Mouse (Mus musculus) heart, embryonic 14.5 days (tissue): ENCODE measurements at regions not wholly inside any gene's neighbourhood (a gene's known extent, or its start where the extent isn't known, plus 50 kb on each side); places are given as distances from the start of the nearest gene placed in this dataset.

Experiments
- ATAC-seq: fragments of 200-750 bp; cut with Nextera tagmentation; 2 replicates; pipeline ENCODE4 v1.8.0; 2017; ENCODE audit warnings: low read depth, moderate TSS enrichment; ENCODE audit not compliant: insufficient number of reproducible peaks, insufficient read depth, low FRiP score
- H3K27ac ChIP-seq, 2 experiments: fragments of 200-500 bp in 1 of 2; fragments of 300-500 bp in 1 of 2; sonication (generic) in 1 of 2; replicated peaks in 1 of 2; 2 replicates each; pipeline ENCODE4 v1.5.1; 2012 to 2014; ENCODE audit warnings: low read depth in 2 of 2, low read length in 2 of 2, control low read depth in 1 of 2, mild to moderate bottlenecking in 1 of 2, mixed read lengths in 1 of 2; ENCODE audit not compliant: control insufficient read depth in 1 of 2, insufficient read depth in 1 of 2
- H3K27me3 ChIP-seq: fragments of 300-500 bp; sonication (generic); 2 replicates; pipeline ENCODE4 v1.6.1; 2014; ENCODE audit warnings: mild to moderate bottlenecking, low read length, control low read depth; ENCODE audit not compliant: control insufficient read depth, insufficient read depth
- H3K36me3 ChIP-seq: fragments of 300-500 bp; sonication (generic); 2 replicates; pipeline ENCODE4 v1.6.1; 2014; ENCODE audit warnings: mild to moderate bottlenecking, control low read depth, low read length, mixed read lengths; ENCODE audit not compliant: control insufficient read depth, insufficient read depth
- H3K4me1 ChIP-seq, 2 experiments: fragments of 200-500 bp in 1 of 2; fragments of 300-500 bp in 1 of 2; sonication (generic) in 1 of 2; 2 replicates each; pipeline ENCODE4 v1.6.1; 2012 to 2014; ENCODE audit warnings: low read length in 2 of 2, control low read depth in 1 of 2, mixed read lengths in 1 of 2; ENCODE audit not compliant: control insufficient read depth in 2 of 2, insufficient read depth in 2 of 2
- H3K4me2 ChIP-seq: fragments of 300-500 bp; sonication (generic); 2 replicates; pipeline ENCODE4 v1.6.1; 2014; ENCODE audit warnings: mild to moderate bottlenecking, low read length
- H3K4me3 ChIP-seq, 2 experiments: fragments of 200-500 bp in 1 of 2; fragments of 300-500 bp in 1 of 2; sonication (generic) in 1 of 2; 2 replicates each; pipeline ENCODE4 v1.5.1; 2012 to 2014; ENCODE audit warnings: low read length in 2 of 2, mild to moderate bottlenecking in 2 of 2, control low read depth in 1 of 2, low read depth in 1 of 2, moderate library complexity in 1 of 2; ENCODE audit not compliant: control insufficient read depth in 1 of 2, insufficient read depth in 1 of 2
- H3K9ac ChIP-seq: fragments of 300-500 bp; sonication (generic); 2 replicates; pipeline ENCODE4 v1.6.1; 2014; ENCODE audit warnings: mild to moderate bottlenecking, low read length
- H3K9me3 ChIP-seq: fragments of 300-500 bp; sonication (generic); 2 replicates; pipeline ENCODE4 v1.6.1; 2016; ENCODE audit warnings: low read length, control low read depth; ENCODE audit not compliant: control insufficient read depth
- WGBS: fragments of 180-500 bp; shearing (Covaris S2); extraction: QIAGEN DNeasy Blood & Tissue Kit; methylation state at CpG from one replicate; pipeline ENCODE4 v1.1.7; 2014; 5-methylcytosine and 5-hydroxymethylcytosine counted together

DNA sequence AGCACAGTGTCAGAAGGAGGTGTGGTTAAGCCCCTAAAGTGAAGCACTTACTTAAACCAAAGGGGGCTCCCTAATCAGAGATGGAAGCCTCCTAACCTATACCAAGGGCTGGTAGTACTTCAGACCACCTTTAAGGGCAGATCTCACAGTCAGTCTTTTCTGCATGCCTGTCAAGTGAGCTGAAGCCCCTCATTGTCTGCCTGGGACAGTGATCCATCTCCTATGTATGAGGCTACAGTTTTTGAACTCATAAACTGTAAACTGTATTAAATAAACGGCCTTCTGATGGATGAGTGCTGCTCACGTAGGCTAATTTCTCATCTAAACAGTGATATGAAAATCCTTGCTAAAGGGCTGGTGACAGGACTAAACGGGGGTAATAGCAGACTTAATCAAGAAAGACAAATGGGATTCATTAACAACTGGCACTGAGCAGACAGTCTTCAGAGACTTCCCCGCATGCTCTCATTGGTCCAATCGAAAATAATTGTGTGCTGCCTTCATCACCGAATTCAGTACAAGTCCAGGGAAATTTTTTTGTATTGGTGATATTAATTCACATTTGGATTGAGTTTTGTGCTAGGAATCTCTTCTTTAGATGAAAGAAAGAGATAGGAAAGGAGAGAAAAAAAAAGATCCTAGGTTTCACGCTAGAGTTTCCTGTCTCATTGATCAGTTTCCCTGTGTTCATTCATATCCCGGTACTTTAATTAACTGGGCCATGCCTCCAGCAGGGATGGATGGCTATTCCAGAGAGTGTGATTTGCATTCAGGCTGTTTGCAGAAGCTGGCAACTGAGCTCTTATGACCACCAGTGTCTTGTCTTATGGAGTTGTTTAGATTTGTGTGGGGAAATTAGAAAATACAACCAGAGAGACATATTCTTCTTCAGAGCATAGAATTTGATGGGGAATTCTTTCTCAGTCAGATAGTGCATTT is 271.2 kb upstream of the Ptbp2 start:
- H3K36me3 ChIP-seq = no peaks in the 10 kb centered on the region
- no peaks in the 10 kb centered on the region for H3K27me3 ChIP-seq
- ATAC-seq = no peak
- H3K4me3 ChIP-seq = no peak overlapping the region
- H3K9me3 ChIP-seq = no peaks in the 10 kb centered on the region
- H3K9ac ChIP-seq = no peak overlapping the region
- no peak overlapping the region for H3K4me2 ChIP-seq
- peaks cover 5 to 8% of the 10 kb centered on the region in 2 experiments; a peak in 2 of 4 replicates for H3K4me1 ChIP-seq
- WGBS = 72% methylated on average over 8 of the region's 8 CpGs
- no peak overlapping the region for H3K27ac ChIP-seq

DNA sequence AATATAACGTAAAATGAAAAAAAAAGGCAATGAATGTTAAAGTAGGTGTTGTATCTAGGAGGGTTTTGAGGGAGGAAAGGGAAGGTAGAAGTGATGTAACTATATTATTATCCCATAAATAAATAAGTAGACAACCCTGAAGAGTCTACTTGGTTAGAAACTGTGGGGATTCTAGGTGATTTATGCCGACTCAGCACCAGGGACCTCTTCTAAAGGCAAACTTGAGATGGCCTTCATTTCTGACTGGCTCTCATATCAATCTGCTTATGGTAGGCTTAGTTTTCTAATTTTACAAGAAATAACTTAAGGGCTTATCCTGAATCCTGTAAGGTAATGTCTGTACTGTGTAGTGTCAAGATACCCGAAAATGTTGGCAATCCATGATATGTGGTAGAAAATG is 263.0 kb upstream of the Ptbp2 start:
- H3K4me2 ChIP-seq = no peak overlapping the region
- ATAC-seq = no peak
- H3K9ac ChIP-seq = no peak overlapping the region
- 86% methylated on average over 3 of the region's 3 CpGs for WGBS
- no peak overlapping the region for H3K4me3 ChIP-seq
- H3K36me3 ChIP-seq = no peaks in the 10 kb centered on the region
- H3K4me1 ChIP-seq = no peaks in the 10 kb centered on the region
- H3K27me3 ChIP-seq = no peaks in the 10 kb centered on the region
- no peaks in the 10 kb centered on the region for H3K9me3 ChIP-seq
- H3K27ac ChIP-seq = no peak overlapping the region

DNA sequence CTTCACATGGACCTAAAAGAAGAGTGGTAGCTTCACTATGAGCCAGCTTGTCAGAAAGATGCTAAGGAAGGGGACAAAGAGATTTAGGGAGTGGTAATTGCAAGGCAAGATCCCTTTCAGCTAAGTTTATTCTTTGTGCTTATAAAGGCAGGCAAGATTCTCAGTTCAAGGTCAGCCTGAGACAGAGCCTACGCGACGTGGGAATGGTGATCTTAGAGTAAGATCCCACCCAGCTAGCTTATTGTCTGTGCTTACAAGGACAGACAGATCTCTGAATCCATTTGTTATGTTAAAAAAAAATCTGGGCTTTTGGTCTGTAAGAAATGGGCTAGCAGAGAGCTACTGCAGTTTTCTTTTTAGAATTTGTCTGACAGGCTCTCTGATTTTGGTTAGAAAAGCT is 253.3 kb upstream of the Ptbp2 start:
- Histone ChIP-seq H3K36me3 (no peaks in the 10 kb centered on the region), H3K4me3 (no peak overlapping the region), H3K9me3 (no peaks in the 10 kb centered on the region), H3K9ac (no peak overlapping the region), H3K4me1 (no peaks in the 10 kb centered on the region), H3K4me2 (no peak overlapping the region), H3K27ac (no peak overlapping the region), H3K27me3 (no peaks in the 10 kb centered on the region)
- no peak for ATAC-seq
- WGBS = 88% methylated on average over 3 of the region's 3 CpGs

DNA sequence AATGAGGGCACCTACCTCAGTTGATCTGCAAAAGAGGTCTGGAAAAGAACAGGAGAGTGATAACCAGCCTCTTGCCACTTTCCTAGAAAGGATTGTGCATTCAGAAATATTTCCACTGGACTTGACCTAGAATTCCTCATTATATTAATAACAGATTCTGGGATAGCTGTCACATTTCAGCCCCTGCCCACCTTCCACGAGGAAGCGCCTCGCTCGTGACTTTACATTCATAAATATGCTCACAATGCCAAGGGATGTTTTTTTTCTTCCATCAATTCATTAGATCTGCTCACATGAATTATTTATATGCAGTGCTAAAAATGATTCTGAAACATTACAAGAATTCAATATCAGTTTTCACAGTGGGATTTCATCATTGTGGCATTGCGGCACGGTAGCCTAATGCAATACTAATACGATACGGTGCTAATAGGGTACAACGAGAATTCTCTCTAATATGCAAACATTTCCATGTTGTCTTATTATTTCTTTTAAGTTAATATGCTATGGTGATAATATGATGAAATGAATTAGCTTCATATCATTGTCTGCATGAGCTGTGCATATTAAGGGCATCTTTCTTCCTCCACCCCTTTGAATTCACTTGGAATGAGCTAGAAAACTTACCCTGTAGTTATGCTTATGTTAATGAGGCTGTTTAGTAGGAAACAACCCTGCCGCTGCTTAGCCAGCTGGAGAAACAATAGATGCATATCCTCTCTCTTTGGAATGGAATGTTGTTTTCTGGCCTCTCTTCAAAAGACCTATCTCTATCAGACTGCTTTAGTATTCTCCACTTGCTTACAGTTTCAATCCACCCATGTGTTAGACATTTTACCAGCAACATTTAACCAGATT is 235.8 kb upstream of the Ptbp2 start:
- 87% methylated on average over 10 of the region's 10 CpGs for WGBS

DNA sequence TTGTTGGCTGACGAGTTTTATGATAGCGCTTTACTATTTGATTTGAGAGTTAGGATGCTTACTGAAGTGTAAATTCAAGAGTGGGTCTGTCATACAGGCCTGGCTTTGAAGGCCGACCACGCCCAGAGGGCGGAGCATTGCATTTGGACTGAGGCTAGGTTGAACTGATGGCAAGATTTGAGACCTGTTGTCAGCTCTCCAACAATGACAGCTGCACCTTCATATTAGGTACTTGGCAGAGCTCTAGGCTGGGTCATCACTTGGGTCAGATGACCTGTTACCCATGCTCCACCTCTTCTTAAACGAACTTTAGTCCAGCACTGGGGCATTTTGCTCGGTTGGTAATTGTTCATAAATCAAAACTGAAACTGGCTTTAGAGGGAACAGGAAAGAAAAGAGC is 231.1 kb upstream of the Ptbp2 start:
- no peak for ATAC-seq
- no peaks in the 10 kb centered on the region for H3K27me3 ChIP-seq
- no peak overlapping the region for H3K4me3 ChIP-seq
- H3K36me3 ChIP-seq = no peaks in the 10 kb centered on the region
- 81% methylated on average over 7 of the region's 7 CpGs for WGBS
- H3K9me3 ChIP-seq = no peaks in the 10 kb centered on the region
- no peak overlapping the region for H3K9ac ChIP-seq
- no peak overlapping the region for H3K4me2 ChIP-seq
- no peak overlapping the region for H3K27ac ChIP-seq
- no peaks in the 10 kb centered on the region; a peak in 1 of 4 replicates for H3K4me1 ChIP-seq

More for the DNA sequence above, 235.8 kb upstream of the Ptbp2 start:
- H3K4me3 ChIP-seq = no peak overlapping the region
- no peaks in the 10 kb centered on the region for H3K9me3 ChIP-seq
- no peaks in the 10 kb centered on the region for H3K36me3 ChIP-seq
- ATAC-seq = no peak
- no peaks in the 10 kb centered on the region for H3K27me3 ChIP-seq
- no peaks in the 10 kb centered on the region; a peak in 1 of 4 replicates for H3K4me1 ChIP-seq
- H3K4me2 ChIP-seq = no peak overlapping the region
- no peak overlapping the region for H3K9ac ChIP-seq
- H3K27ac ChIP-seq = no peak overlapping the region

DNA sequence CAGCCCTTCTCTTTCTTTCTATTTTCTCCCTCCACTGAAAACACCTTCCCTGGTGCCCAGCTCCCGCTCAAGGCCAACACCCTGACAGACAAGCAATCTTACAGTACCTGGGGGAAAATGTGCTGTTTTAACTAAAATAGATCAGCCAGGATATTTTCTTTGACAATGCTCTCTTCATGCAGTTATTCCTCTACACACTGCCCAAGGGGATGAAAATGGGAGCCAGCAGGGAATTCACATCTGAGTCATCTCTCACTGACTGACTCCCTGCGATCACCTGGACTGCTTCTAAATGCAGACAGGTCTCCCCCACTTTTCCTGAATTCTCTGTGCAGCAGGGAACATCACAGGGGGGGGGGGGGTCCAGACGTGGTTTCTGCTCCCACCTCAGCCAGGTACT is 227.6 kb upstream of the Ptbp2 start:
- Histone ChIP-seq H3K9me3 (no peaks in the 10 kb centered on the region), H3K9ac (no peak overlapping the region), H3K4me1 (no peaks in the 10 kb centered on the region), H3K4me3 (no peak overlapping the region), H3K36me3 (no peaks in the 10 kb centered on the region), H3K27ac (no peak overlapping the region), H3K27me3 (no peaks in the 10 kb centered on the region), H3K4me2 (no peak overlapping the region)
- WGBS = 17% methylated on average over 3 of the region's 3 CpGs
- ATAC-seq = no peak

DNA sequence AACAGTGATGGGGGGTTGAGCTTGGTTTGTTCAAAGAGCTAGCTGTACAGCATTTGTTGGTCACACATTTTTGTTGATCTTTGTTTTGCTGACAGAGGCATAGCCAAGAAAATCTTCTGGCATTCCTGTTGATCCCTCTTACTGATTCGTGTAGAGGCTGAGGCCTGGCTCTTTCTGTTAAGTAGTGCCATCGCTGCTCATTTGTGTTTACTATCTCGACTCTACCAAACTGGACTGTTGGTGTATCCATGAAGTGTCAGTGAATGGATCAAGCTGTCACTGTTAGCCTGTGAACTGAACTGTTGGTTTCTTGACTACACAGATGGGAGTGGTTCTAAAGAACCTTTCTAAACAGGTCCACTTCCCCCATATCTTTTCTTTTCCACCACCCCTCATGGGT is 223.8 kb upstream of the Ptbp2 start:
- H3K4me3 ChIP-seq = no peak overlapping the region
- no peaks in the 10 kb centered on the region for H3K27me3 ChIP-seq
- H3K4me1 ChIP-seq = no peaks in the 10 kb centered on the region
- no peak overlapping the region for H3K27ac ChIP-seq
- ATAC-seq = no peak
- no peak overlapping the region for H3K9ac ChIP-seq
- H3K36me3 ChIP-seq = no peaks in the 10 kb centered on the region
- H3K4me2 ChIP-seq = no peak overlapping the region
- no peaks in the 10 kb centered on the region for H3K9me3 ChIP-seq
- WGBS = 82% methylated on average over 3 of the region's 3 CpGs
